Mouse (Mus musculus): ENCODE measurements around the gene BC016579.

The BC016579 gene

DNA sequence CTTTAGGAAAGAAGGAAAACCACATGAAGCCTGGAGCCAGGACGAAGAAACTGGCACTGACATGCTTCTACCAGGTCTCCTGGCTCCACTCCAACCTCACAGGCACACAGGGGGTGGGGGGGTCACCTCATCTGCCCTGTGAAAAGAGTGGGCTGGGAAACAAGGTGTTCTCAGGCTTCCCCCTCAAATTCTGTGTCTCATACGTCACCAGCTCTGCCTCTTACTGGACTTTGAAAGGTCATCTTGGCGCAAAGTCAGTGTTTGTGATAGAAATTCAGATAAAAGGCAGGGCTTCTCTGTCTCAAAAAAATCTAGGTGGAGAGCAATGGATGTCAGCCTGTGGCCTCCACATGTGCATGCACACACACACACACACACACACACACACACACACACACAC is 12.6 kb downstream of the BC016579 start:
- DNase-seq (ENCODE audit: extremely low spot score) = no peak

DNA sequence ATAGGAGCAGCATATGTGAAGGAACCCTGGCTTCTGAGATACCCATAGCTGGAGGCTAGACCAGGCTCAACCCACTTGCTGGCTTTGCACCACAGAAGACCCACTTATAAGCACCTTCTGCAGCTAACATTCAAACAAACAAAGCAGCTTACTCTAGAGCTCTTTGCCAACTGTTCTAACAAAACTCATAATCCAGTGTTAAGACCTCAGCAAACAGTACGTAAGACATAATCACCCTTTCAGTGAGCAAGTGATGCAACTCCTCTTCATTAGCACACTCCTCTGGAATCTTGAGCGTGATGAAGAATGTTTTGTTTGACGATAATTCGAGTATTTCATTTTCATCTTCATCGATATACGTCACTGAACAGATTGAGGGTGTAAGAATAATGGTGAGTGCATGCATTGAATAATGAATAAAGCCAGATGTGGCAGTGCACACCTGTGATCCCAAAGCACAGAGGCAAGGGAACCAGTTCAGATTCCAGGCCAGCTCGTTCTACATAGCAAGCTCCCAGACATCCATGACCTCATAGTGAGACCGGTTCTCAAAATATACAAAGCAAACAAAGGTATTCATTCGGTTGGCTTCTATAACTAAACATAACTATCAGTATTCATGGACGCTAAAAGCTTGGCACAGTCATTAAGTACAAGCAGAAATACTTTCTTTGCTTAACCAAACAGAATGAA is 13.7 kb downstream of the BC016579 start:
- DNase-seq (ENCODE audit: extremely low spot score) = no peak

DNA sequence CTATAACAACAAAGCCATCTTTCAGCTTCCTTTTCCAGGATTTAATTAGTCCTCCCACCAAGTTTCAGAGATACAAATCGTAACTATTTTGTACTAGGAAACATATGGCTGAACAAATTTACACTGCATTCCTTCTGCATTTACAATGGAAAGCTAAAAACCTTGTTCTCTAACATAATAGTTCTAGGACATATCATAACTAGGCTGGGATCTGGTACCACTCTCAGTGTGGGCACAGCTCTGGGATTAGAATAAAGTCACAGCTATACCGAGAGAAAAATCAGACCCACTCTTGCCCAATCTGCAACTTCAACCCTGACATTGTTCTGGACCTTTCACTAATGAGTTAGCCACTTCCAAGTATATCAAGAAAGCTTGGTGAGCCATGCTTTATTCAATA is 18.0 kb downstream of the BC016579 start:
- no peak for DNase-seq (ENCODE audit: extremely low spot score)

DNA sequence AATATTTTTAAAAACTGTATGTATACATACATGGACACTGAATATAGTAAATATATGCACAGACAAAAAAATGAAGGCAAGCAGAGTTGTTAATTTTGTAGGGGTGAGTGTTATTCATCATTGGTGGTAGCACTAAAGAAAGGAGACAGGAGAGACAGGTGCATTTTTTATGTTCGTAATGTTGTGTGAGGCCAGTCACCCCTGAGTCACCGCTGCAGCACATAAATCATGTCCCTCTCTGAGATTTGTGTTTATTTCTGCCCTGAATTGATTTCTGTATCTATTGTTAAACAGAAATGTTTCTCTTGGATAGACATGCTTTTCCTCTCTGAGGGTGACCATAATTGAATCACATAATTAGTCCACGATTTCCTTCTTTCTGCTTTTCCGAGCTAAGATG is 21.4 kb downstream of the BC016579 start:
- no peak for DNase-seq (ENCODE audit: extremely low spot score)

DNA sequence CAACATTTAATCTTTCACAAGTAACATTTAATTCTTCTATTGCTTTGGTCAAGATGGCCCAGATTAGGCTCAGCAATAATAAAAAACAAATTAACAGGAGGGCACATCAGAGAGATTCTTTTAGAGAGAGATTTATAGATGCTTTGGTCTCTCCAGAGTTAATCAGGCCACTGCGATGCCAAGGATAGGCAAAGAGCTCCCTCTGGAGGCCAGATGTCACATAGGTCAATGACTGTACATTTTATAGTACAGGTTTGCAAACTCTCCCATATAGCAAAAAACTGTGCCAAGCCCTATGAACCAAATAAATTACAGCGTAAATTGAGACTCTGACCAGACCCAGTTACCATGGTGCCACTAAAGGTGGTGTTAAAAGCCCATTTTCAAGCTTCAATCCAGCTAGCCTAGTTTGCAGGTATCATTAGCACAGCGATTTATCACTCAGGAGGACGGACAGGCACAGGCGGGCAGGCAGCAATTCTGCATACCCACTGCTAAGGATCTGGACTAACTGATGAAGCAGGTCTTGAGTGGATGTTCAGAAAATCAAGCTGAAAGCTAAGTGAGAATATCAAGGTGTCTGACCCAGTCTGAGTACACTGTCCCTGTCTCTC is 23.4 kb downstream of the BC016579 start:
- DNase-seq (ENCODE audit: extremely low spot score) = peak; percentile 52

DNA sequence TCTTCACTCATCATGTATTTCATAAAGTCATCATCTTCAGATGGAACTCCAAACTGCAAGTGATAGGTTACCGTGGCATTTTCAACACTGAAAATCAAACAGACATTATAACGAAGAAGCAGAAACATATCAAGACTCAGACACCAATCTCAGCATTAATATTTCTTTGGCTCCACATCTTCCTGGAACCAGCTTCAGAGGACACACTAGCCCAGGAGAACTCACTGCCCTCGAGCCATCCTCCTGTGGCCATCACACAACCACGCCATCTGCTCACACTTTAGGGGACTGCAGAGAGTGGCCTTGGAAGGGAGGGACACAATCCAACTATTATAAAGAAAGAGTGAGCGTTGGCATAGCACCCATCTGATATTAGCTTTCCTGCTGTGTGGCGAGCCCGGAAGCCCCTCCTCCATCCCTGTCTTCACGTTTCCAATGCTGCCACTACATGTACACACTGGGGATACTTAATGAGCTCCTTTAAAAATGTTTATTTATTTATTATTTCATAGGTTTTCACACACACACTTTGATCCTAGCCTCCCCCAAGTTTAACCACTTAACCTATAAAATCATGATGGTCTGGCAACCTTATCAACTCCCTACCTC is 24.3 kb downstream of the BC016579 start:
- no peak for DNase-seq (ENCODE audit: extremely low spot score)

DNA sequence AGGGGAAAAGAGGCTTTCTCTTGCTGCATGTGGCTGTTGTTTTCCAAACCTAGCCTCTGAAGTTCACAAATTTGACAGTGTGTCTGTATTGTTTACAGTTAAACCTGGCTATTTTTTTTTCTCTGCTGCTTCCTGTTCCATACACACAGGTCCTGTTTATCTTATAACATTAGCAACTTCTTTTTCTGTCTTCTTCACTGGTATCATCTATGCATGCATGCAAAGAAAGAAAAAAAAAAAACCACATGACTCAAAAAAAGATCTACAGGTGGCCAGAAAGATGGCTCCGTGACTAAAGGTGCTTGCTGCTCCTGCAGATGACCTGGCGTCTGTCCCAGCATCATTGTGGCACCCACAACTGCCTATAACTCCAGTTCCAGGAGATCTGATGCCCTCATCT is 28.5 kb downstream of the BC016579 start:
- no peak for DNase-seq (ENCODE audit: extremely low spot score)

DNA sequence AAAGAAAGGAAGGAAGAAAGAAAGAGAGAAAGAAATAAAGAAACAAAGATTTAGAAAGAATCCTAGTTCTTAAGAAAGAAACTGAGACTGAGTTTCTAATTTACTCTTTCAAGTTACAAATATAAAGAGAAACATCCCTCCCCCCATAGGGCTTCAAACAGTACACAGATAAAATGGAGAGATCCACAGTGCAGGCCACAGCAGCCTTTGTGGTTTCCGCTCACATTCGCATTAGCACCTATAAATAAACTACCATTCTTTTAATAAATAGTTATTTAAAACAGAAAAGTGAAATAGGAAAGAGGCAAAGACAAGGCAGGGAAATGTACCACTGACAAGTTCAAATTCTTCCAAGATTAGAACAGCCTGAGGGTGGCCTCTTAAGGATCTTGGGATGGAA is 29.1 kb downstream of the BC016579 start:
- DNase-seq (ENCODE audit: extremely low spot score) = no peak

DNA sequence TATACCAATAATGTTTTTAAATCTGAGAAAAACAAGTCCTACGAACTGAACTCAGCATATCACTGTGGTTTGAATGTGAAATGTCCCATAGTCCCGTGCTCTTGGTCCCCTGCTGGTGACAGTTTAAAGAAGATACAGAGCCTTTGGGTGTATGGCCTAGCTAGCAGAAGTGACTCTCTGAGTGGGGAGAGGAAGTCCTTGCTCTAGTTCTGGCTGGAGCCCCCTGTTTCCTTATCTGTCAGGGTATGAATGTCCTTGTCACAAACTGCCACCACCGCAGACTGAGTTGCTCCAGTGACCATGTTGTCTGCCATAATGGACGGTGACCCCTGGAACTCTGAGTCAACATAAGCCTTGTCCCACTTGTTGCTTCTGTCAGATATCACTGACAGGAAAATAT is 30.6 kb downstream of the BC016579 start:
- DNase-seq (ENCODE audit: extremely low spot score) = no peak

DNA sequence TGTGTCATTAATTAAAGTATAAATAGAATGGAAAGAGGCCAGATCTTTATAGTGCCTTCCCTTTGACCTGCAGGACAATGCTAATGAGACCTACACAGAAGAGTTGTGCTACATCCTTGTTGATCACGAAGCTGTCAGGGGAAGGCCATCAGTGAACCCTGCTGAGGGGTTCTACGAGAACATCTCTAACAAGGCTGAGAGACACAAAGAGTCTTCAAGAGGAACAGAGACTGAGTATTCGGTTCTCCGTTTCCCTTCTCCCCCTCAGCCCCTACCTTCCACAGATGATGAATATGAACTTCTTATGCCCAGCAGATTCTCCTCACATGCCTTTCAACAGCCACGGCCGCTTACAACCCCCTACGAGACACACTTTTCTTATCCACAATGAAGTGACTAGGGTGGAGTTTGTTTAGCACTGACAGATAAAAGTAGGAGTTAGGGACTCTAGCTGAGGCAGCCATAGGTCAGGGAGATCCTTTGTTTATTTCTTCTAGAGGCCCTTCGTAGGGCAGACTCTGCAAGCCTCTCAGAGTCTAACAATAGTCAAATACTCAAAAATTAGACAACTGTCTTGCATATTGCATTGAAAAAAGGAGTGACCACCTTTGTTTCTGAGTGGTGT is 34.0 kb downstream of the BC016579 start:
- no peak for DNase-seq (ENCODE audit: extremely low spot score)

DNA sequence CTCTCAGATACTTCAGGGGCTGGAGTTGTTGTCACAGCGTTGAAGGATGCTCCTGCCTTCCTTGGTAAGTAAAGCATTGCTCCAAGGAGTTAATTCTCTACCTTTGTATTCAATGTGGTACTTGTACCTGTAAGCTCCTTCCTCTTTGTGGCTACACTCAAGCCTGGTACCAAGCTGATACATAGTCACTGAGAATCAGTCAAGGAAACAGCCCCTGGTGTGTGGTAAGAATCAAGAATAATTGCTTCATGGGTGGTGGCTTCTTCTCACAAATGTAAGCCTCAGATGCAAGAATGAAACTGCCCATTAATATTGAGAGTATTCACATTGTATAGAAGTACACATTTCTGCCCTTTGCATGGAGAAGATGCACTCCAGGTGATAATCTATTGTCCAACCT is 37.9 kb downstream of the BC016579 start:
- no peak for DNase-seq (ENCODE audit: extremely low spot score)

DNA sequence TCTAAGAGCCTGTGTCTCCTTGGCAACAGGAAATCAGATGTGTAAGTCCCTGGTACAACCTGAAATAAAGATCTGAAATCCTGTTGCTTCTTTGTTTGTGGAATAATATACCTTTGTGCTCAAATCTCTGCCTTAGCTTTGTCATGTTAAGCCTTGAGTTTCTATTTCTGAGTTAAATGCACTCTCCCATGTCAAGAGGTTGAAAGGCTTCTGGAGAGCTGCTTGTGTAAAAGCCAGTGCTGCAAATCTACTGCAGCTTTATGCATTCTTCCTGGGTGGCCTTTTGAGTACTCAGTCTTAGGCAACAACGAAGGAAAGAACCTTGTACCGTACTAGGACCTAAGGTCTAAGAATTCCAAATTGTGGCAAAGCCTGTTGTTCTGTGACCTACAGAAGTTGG is 40.6 kb downstream of the BC016579 start:
- DNase-seq (ENCODE audit: extremely low spot score) = no peak

DNA sequence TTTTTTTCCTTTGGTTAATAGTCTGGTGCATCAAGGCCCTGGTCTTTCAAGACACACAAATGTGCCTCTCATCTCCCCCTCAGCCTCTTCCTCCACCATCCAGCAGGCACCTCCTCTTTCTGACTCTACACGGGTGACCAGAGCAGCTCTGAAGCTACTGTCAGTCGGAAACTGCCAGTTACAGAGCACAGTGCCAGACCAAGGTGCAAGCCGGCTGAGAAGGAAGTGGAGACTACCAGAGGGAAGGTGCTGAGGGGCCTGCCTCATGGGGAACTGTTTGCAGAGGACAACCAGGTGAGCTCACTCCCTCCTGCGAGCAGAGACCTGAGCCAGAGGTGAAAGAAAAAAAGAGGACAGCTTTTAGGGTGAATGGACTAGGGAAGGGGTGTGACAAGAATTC is 43.6 kb downstream of the BC016579 start, which contains the start of gene Gcsam:
Gcsam (plus strand) TSS at position 114 of the 400 bp plus-strand sequence.
- DNase-seq (ENCODE audit: extremely low spot score) = no peak

DNA sequence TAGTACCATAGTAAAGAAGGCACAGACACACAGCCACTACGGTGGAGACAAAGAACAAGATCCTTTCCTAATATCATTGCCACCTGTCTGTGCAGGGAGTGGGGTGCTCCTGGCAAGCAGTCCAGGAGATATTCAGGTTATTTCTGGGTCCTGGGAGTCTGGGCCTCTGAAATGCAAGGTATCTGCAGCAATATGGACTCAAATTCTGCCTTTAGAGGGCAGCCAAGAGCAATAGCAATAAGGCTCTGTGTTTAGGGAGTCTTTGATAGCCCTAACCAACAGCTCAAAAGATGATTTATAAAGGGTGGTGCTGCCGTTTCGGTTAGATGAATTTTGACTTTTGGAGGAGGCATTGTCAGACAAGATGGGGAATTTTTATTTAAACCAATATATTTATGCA is 44.6 kb downstream of the BC016579 start:
- peak; percentile 10 for DNase-seq (ENCODE audit: extremely low spot score)

DNA sequence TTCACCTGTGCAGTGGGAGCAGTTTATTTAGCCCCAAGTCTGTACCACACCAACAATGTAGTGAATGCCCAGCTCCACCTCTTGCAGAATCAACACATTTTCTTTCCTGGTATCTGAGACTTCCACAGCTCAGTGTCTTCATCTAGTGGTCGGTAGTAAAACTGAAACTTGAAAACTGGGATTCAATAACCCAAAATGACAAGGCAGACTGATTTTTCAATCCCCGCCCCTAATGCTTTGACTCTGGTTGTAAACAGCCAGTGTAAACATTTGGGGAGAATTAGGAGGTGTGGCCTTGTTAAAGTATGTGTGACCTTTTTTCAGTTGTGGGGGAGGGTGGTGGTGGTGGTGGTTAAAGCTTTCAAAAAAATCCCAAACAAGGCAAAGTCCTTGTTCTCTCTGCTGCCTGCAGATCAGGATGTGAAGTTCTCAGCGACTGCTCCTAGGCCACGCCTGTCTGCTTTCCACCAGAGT is 45.4 kb downstream of the BC016579 start:
- no peak for DNase-seq (ENCODE audit: extremely low spot score)

DNA sequence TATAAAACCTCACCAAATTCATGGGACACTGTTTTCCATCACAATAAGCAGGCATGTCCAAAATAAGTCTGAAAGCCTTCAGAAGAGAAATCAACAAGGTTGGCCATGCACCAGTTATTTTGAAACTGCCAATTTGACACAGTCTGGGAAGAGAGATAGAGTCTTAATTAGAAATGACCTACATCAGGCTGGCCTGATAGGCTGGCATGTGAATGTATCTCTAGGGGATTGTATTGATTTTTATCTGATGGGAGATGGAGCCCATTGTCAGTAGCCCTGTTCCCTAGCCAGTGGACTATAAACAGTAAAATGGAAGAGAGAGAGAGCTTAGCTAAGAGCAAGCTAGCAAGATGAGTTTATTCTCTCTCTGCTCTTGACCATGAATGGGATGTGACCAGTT is 58.4 kb downstream of the BC016579 start:
- DNase-seq (ENCODE audit: extremely low spot score) = no peak

DNA sequence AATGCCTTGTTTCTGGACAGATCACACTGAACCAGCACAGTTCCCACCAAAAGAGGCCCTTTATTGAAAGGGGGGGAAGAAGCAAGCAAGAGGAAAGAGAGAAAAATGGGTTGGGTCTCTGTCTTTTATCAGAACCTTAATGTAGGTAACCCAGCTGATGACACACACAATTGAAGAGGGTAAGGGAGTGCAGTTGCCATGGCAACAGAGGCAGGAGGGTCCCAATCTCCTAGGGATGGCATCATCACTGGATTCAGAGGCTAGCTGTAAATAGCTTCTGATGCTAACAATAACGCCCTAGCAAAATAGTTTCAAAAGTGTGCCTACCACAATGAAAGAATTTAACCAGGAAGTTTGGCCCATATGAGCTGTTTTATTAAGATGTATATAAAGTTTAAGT is 60.2 kb downstream of the BC016579 start:
- no peak for DNase-seq (ENCODE audit: extremely low spot score)

DNA sequence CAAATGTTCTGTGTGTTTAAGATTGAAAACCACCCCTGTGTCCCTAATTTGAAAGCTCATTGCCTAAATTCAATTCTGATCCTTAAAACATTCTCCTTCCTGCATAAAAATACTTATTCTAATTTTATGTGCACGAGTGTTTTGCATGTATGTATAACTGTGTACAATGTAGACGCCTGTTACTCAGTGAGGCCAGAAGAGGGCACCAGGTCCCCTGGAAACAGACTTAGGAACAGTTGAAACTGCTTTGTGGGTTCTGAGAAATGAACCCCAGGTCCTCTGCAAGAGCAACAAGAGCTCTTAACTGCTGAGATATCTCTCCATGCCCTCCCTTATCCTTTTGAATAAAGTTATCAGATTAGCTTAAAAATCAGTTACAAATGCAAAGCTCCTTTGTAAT is 71.4 kb downstream of the BC016579 start:
- DNase-seq (ENCODE audit: extremely low spot score) = no peak

DNA sequence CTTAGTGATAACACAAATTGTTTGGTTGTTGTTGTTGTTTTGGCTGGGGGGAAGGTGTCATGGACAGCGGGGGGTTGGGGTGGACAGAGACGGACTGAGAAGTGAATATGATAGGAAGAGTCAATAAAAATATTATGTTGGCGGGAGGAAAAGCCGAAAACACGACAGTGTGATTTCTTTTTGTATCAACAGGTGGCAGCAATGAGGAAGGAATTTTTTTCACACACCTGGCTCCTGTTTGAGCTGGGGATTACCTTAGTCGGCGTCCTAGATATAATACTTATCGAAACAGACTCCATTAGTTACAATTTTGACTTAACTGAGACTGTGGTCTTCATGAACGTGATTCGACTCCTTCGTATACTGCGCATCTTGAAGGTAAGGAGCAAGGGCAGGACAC is 74.0 kb downstream of the BC016579 start:
- DNase-seq (ENCODE audit: extremely low spot score) = no peak
